Mouse (Mus musculus): ENCODE data around the gene Gtf2a1.
"Not testable (repeated sequence)": the region's sequence is repeated elsewhere in the genome, so short reads cannot be mapped to it uniquely, and the experiment has no call there.

The Gtf2a1 gene

GRCm38 (mm10) chr12:91589847-91590690 is at the start of gene Gtf2a1:
TSS of gene Gtf2a1 (minus strand) at chr12:91590487.
- DNase-seq, result peak; percentile 96 to 98

- peak; percentile 38 to 43 for DNase-seq
These were observed 48.1 kb upstream of the Gtf2a1 start for GRCm38 (mm10) chr12:91638351-91638750.

- peak; percentile 35 to 48 for DNase-seq
These were observed 47.0 kb upstream of the Gtf2a1 start for GRCm38 (mm10) chr12:91637136-91637909.

GRCm38 (mm10) chr12:91626482-91626881 is 36.2 kb upstream of the Gtf2a1 start:
- DNase-seq, result no peak

- peak; percentile 44 to 80 for DNase-seq
These were observed 34.7 kb upstream of the Gtf2a1 start for GRCm38 (mm10) chr12:91625013-91625412.

- DNase-seq, result peak; percentile 23 to 62
These were observed 19.1 kb upstream of the Gtf2a1 start for GRCm38 (mm10) chr12:91609425-91609824.

GRCm38 (mm10) chr12:91607678-91608077 is 17.4 kb upstream of the Gtf2a1 start:
- DNase-seq, result no peak

- no peak for DNase-seq
These were observed 16.4 kb upstream of the Gtf2a1 start for GRCm38 (mm10) chr12:91606651-91607050.

GRCm38 (mm10) chr12:91604600-91604999 is 14.3 kb upstream of the Gtf2a1 start:
- DNase-seq, result no peak

GRCm38 (mm10) chr12:91592128-91592527 is 1.8 kb upstream of the Gtf2a1 start:
- DNase-seq, result no peak

- DNase-seq, result no peak
These were observed 904 bp upstream of the Gtf2a1 start for GRCm38 (mm10) chr12:91591191-91591590.

- DNase-seq, result peak; percentile 29
These were observed 429 bp upstream of the Gtf2a1 start for GRCm38 (mm10) chr12:91590716-91591115.

- DNase-seq, result no peak
These were observed 793 bp downstream of the Gtf2a1 start for GRCm38 (mm10) chr12:91589542-91589846.

- peak; percentile 40 to 77 for DNase-seq
These were observed 1.4 kb downstream of the Gtf2a1 start for GRCm38 (mm10) chr12:91588670-91589541.

- peak; percentile 91 to 94 for DNase-seq
These were observed 2.1 kb downstream of the Gtf2a1 start for GRCm38 (mm10) chr12:91588176-91588669.

GRCm38 (mm10) chr12:91587491-91588033 is 2.7 kb downstream of the Gtf2a1 start:
- DNase-seq, result no peak

- no peak for DNase-seq
These were observed 3.2 kb downstream of the Gtf2a1 start for GRCm38 (mm10) chr12:91587077-91587476.

GRCm38 (mm10) chr12:91585815-91586214 is 4.5 kb downstream of the Gtf2a1 start:
- not testable (repeated sequence) for DNase-seq

GRCm38 (mm10) chr12:91585206-91585605 is 5.1 kb downstream of the Gtf2a1 start:
- DNase-seq, result no peak

GRCm38 (mm10) chr12:91583409-91583808 is 6.9 kb downstream of the Gtf2a1 start:
- no peak for DNase-seq

- DNase-seq, result no peak
These were observed 7.8 kb downstream of the Gtf2a1 start for GRCm38 (mm10) chr12:91582362-91583002.

Data from kidney, postnatal 36 days (tissue).